Mouse (Mus musculus): ENCODE measurements around the gene Gm17455. TPM values are rescaled to one million over a fixed set of nuclear protein-coding genes. Genes with fewer than 3 reads are reported as not detected.

Gm17455 gene
- total and polyA plus RNA-seq, 3 experiments, result not detected

GRCm38 (mm10) chr10:60353241-60354002 lies 46.1 kb upstream of the Gm17455 start:
- H3K4me1 ChIP-seq (ENCODE audit: insufficient read depth, low read depth, low read length), result peaks cover 5% of the 10 kb centered on the region
- H3K36me3 ChIP-seq (replicated peaks), result no peaks in the 10 kb centered on the region
- DNase-seq (ENCODE audit: low spot score) (no peak), ATAC-seq (ENCODE audit: extremely low read depth, insufficient number of reproducible peaks, low FRiP score, poor library complexity, severe bottlenecking) (no peak)
- no peaks in the 10 kb centered on the region for H3K9me3 ChIP-seq (replicated peaks)
- H3K27me3 ChIP-seq (ENCODE audit: insufficient read depth, low read length), result no peaks in the 10 kb centered on the region
- no peak overlapping the region for H3K4me3 ChIP-seq (ENCODE audit: low read depth, low read length)
- TF ChIP-seq GATA1 (IDR thresholded peaks at IDR 0.05; ENCODE audit: borderline replicate concordance, low read length) (no peak), GATA2 (IDR thresholded peaks at IDR 0.05; ENCODE audit: borderline replicate concordance, low read depth, low read length) (no peak), TAL1 (conservative IDR thresholded peaks at IDR 0.05; ENCODE audit: low read depth, low read length) (no peak), POLR2AphosphoS5 (IDR thresholded peaks at IDR 0.05; ENCODE audit: insufficient replicate concordance, low read depth, low read length) (no peak), CTCF (IDR thresholded peaks at IDR 0.05; ENCODE audit: low read depth, low read length) (no peak)

DNA sequence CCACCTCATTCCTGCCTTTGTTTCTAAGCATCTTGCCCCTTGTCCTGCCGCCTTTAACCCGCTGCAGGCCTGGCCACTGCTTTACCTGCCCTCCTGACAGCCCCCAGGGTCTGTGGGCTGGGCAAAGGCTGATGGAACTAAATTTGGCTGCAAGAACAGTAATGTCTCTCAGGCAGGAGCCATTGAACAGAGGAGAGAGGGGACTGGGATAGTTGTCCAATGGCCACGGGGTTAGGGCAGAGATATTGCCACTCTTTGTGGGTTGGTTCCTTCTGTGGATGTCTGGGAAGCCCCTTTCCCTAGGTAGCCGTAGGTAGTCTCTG lies 45.6 kb upstream of the Gm17455 start:
- Histone ChIP-seq H3K27me3 (ENCODE audit: insufficient read depth, low read length) (no peaks in the 10 kb centered on the region), H3K36me3 (replicated peaks) (no peaks in the 10 kb centered on the region), H3K4me1 (ENCODE audit: insufficient read depth, low read depth, low read length) (peaks cover 4% of the 10 kb centered on the region), H3K4me3 (ENCODE audit: low read depth, low read length) (no peak overlapping the region), H3K9me3 (replicated peaks) (no peaks in the 10 kb centered on the region)
- TF ChIP-seq TAL1 (conservative IDR thresholded peaks at IDR 0.05; ENCODE audit: low read depth, low read length) (no peak), POLR2AphosphoS5 (IDR thresholded peaks at IDR 0.05; ENCODE audit: insufficient replicate concordance, low read depth, low read length) (no peak), GATA1 (IDR thresholded peaks at IDR 0.05; ENCODE audit: borderline replicate concordance, low read length) (no peak), GATA2 (IDR thresholded peaks at IDR 0.05; ENCODE audit: borderline replicate concordance, low read depth, low read length) (no peak), CTCF (IDR thresholded peaks at IDR 0.05; ENCODE audit: low read depth, low read length) (no peak)
- ATAC-seq (ENCODE audit: extremely low read depth, insufficient number of reproducible peaks, low FRiP score, poor library complexity, severe bottlenecking) (no peak), DNase-seq (ENCODE audit: low spot score) (no peak)

- H3K36me3 ChIP-seq (replicated peaks), result no peaks in the 10 kb centered on the region
- no peak for DNase-seq (ENCODE audit: low spot score)
- TF ChIP-seq GATA1 (IDR thresholded peaks at IDR 0.05; ENCODE audit: borderline replicate concordance, low read length) (no peak), GATA2 (IDR thresholded peaks at IDR 0.05; ENCODE audit: borderline replicate concordance, low read depth, low read length) (no peak), TAL1 (conservative IDR thresholded peaks at IDR 0.05; ENCODE audit: low read depth, low read length) (no peak), CTCF (IDR thresholded peaks at IDR 0.05; ENCODE audit: low read depth, low read length) (no peak), POLR2AphosphoS5 (IDR thresholded peaks at IDR 0.05; ENCODE audit: insufficient replicate concordance, low read depth, low read length) (no peak)
- H3K9me3 ChIP-seq (replicated peaks), result no peaks in the 10 kb centered on the region
- no peaks in the 10 kb centered on the region for H3K27me3 ChIP-seq (ENCODE audit: insufficient read depth, low read length)
- no peak for ATAC-seq (ENCODE audit: extremely low read depth, insufficient number of reproducible peaks, low FRiP score, poor library complexity, severe bottlenecking)
- H3K4me3 ChIP-seq (ENCODE audit: low read depth, low read length), result no peak overlapping the region
- peaks cover 2% of the 10 kb centered on the region for H3K4me1 ChIP-seq (ENCODE audit: insufficient read depth, low read depth, low read length)
Measured at GRCm38 (mm10) chr10:60354881-60355677, 44.4 kb upstream of the Gm17455 start.

GRCm38 (mm10) chr10:60357441-60357840 lies 42.1 kb upstream of the Gm17455 start:
- no peaks in the 10 kb centered on the region for H3K9me3 ChIP-seq (replicated peaks)
- H3K4me3 ChIP-seq (ENCODE audit: low read depth, low read length), result no peak overlapping the region
- H3K27me3 ChIP-seq (ENCODE audit: insufficient read depth, low read length), result no peaks in the 10 kb centered on the region
- no peaks in the 10 kb centered on the region for H3K4me1 ChIP-seq (ENCODE audit: insufficient read depth, low read depth, low read length)
- ATAC-seq (ENCODE audit: extremely low read depth, insufficient number of reproducible peaks, low FRiP score, poor library complexity, severe bottlenecking), result no peak
- DNase-seq (ENCODE audit: low spot score), result no peak
- TF ChIP-seq TAL1 (conservative IDR thresholded peaks at IDR 0.05; ENCODE audit: low read depth, low read length) (no peak), GATA1 (IDR thresholded peaks at IDR 0.05; ENCODE audit: borderline replicate concordance, low read length) (no peak), GATA2 (IDR thresholded peaks at IDR 0.05; ENCODE audit: borderline replicate concordance, low read depth, low read length) (no peak), POLR2AphosphoS5 (IDR thresholded peaks at IDR 0.05; ENCODE audit: insufficient replicate concordance, low read depth, low read length) (no peak), CTCF (IDR thresholded peaks at IDR 0.05; ENCODE audit: low read depth, low read length) (no peak)
- H3K36me3 ChIP-seq (replicated peaks), result no peaks in the 10 kb centered on the region

DNA sequence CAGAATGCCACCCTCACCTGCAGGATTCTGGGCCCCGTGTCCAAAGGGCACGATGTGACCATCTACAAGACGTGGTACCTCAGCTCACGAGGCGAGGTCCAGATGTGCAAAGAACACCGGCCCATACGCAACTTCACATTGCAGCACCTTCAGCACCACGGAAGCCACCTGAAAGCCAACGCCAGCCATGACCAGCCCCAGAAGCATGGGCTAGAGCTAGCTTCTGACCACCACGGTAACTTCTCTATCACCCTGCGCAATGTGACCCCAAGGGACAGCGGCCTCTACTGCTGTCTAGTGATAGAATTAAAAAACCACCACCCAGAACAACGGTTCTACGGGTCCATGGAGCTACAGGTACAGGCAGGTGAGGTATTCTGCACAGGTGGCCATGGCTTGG lies 41.6 kb upstream of the Gm17455 start:
- Histone ChIP-seq H3K4me1 (ENCODE audit: insufficient read depth, low read depth, low read length) (no peaks in the 10 kb centered on the region), H3K36me3 (replicated peaks) (no peaks in the 10 kb centered on the region)
- no peak for ATAC-seq (ENCODE audit: extremely low read depth, insufficient number of reproducible peaks, low FRiP score, poor library complexity, severe bottlenecking)

GRCm38 (mm10) chr10:60358776-60359175 lies 40.8 kb upstream of the Gm17455 start:
- TF ChIP-seq GATA2 (IDR thresholded peaks at IDR 0.05; ENCODE audit: borderline replicate concordance, low read depth, low read length), result no peak
- no peak for TF ChIP-seq CTCF (IDR thresholded peaks at IDR 0.05; ENCODE audit: low read depth, low read length)
- TF ChIP-seq TAL1 (conservative IDR thresholded peaks at IDR 0.05; ENCODE audit: low read depth, low read length), result no peak
- TF ChIP-seq POLR2AphosphoS5 (IDR thresholded peaks at IDR 0.05; ENCODE audit: insufficient replicate concordance, low read depth, low read length), result no peak
- no peak for TF ChIP-seq GATA1 (IDR thresholded peaks at IDR 0.05; ENCODE audit: borderline replicate concordance, low read length)
- H3K36me3 ChIP-seq (replicated peaks), result no peaks in the 10 kb centered on the region
- ATAC-seq (ENCODE audit: extremely low read depth, insufficient number of reproducible peaks, low FRiP score, poor library complexity, severe bottlenecking) (no peak), DNase-seq (ENCODE audit: low spot score) (no peak)
- no peaks in the 10 kb centered on the region for H3K27me3 ChIP-seq (ENCODE audit: insufficient read depth, low read length)
- no peaks in the 10 kb centered on the region for H3K9me3 ChIP-seq (replicated peaks)
- H3K4me3 ChIP-seq (ENCODE audit: low read depth, low read length), result no peak overlapping the region
- H3K4me1 ChIP-seq (ENCODE audit: insufficient read depth, low read depth, low read length), result no peaks in the 10 kb centered on the region

More for the DNA sequence above, 41.6 kb upstream of the Gm17455 start:
- DNase-seq (ENCODE audit: low spot score), result no peak
- no peaks in the 10 kb centered on the region for H3K9me3 ChIP-seq (replicated peaks)
- no peak overlapping the region for H3K4me3 ChIP-seq (ENCODE audit: low read depth, low read length)
- no peaks in the 10 kb centered on the region for H3K27me3 ChIP-seq (ENCODE audit: insufficient read depth, low read length)
- TF ChIP-seq GATA2 (IDR thresholded peaks at IDR 0.05; ENCODE audit: borderline replicate concordance, low read depth, low read length) (no peak), GATA1 (IDR thresholded peaks at IDR 0.05; ENCODE audit: borderline replicate concordance, low read length) (no peak), POLR2AphosphoS5 (IDR thresholded peaks at IDR 0.05; ENCODE audit: insufficient replicate concordance, low read depth, low read length) (no peak), TAL1 (conservative IDR thresholded peaks at IDR 0.05; ENCODE audit: low read depth, low read length) (no peak), CTCF (IDR thresholded peaks at IDR 0.05; ENCODE audit: low read depth, low read length) (no peak)

Data from G1E (cell line).